Mouse (Mus musculus): ENCODE data around the gene Lrfn2.

DNA sequence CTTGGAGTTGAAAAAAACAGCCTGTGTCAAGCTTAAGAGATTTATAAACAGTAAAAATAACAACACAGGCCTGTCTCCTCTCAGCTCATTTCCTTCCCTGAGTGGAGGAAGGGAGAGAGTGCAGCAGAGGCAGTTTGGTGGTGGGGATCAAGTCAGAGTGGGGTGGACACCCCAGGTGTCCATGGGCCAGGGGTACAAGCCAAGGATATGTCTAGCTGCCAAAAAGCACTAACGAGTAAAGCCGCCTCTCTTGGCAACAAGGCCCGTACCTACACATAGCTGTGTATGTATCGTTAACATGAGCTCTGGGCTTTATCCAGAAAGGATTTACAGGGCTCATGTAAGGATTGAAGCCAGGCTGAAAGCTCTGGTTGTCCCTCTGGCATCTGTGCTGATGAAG lies 42.9 kb downstream of the Lrfn2 start:
- no peak for TF ChIP-seq ZNF384 (IDR thresholded peaks at IDR 0.05; ENCODE audit: low read depth, low read length)
- TF ChIP-seq ZC3H11A (IDR thresholded peaks at IDR 0.05; ENCODE audit: low read depth, low read length) = no peak
- TF ChIP-seq EP300 (IDR thresholded peaks at IDR 0.05; ENCODE audit: low read length) = no peak
- TF ChIP-seq USF1 (IDR thresholded peaks at IDR 0.05; ENCODE audit: low read depth, low read length) = no peak
- no peak for TF ChIP-seq ZMIZ1 (IDR thresholded peaks at IDR 0.05; ENCODE audit: low read depth, low read length)
- no peak for TF ChIP-seq CTCF (conservative IDR thresholded peaks at IDR 0.05 in 1 of 2, IDR thresholded peaks at IDR 0.05 in 1 of 2; ENCODE audit: low read depth in 2 of 2, low read length in 2 of 2)
- TF ChIP-seq TCF12 (IDR thresholded peaks at IDR 0.05; ENCODE audit: low read depth, low read length) = no peak
- no peak for TF ChIP-seq PAX5 (IDR thresholded peaks at IDR 0.05; ENCODE audit: low read length)
- TF ChIP-seq USF2 (conservative IDR thresholded peaks at IDR 0.05; ENCODE audit: low read depth, low read length) = no peak
